Mouse (Mus musculus): ENCODE measurements around the gene Vwa1. TPM values are rescaled to one million over a fixed set of nuclear protein-coding genes. Genes with fewer than 3 reads are reported as not detected.
A peak's percentile ranks its signal among the peaks of the same experiment; 100 is the strongest.
"Not testable (repeated sequence)": the region's sequence is repeated elsewhere in the genome, so short reads cannot be mapped to it uniquely, and the experiment has no call there.

Gene Vwa1
- total RNA-seq (2021), result 2.6 and 3.7 TPM in 2 replicates
- long read RNA-seq, transcript Vwa1-201 (4 exons, 3,623 nt), result major isoform, 17 of 19 reads
- long read RNA-seq, partial matches to known transcripts, result 2 of 19 reads
- long read RNA-seq, other reads (novel, unspliced or antisense), result 0 of 19 reads

DNA sequence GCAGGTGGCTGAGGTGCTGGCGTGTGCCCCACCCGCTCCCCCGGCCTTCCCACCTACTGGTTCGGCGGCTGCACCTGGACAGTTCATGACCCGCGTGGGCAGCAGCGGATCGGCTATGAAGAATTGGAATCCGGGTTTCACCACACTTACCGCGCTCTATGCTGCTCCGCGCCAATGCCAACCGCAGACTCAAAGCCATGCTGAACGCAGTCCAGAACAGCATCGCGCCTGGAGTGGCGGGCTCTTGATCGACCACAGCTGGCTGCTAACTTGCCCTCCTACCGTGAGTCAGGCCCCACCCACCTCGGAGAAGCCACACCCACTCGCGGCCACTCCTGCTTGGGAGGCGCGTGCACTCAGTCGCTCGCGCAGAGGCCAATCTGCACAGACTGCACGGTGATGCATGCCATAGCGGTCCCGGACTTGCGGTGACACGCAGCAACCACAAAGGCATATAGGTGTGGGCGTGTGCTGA is at the start of gene Vwa1:
Gene Vwa1, minus strand, starts transcription at position 419 of the 475 bp plus-strand sequence.
- peak; percentile 91 for DNase-seq

DNA sequence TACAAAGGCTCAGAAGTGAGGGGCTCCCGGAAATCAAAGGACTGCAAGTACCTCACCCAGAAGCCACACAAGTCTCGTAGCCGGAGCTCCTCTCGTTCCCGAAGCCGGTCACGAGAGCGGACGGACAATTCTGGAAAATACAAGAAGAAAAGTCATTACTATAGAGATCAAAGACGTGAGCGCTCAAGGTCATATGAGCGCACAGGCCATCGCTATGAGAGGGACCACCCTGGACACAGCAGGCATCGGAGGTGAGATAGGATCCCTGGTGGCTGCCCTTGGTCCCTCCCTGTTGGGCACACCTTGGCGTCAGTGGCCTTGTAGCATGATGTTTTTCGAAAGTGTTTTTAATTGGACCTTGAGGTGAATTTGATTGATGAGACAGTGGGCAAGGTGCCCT is 48.9 kb upstream of the Vwa1 start:
- DNase-seq, result no peak

GRCm38 (mm10) chr4:155821025-155821424 is 46.5 kb upstream of the Vwa1 start:
- no peak for DNase-seq

DNA sequence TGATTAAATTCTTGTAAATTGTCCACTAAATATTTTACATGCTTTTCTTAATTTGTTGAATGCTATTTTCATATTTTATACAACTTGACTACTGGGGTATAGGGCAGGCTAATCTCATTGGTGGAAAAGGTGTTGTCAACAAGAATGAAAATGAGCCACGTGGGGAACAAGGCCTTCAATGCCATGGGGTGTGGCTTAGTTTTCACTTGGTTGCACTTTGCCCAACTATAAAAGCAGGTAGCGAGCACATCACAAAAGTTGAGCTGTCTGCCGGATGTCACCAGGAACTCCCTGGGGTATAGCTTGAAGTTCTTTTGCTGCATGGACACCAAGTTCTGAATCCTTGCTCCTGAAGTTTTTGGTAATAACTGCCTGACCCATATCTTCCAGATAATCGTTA is 43.0 kb upstream of the Vwa1 start:
- no peak for DNase-seq

DNA sequence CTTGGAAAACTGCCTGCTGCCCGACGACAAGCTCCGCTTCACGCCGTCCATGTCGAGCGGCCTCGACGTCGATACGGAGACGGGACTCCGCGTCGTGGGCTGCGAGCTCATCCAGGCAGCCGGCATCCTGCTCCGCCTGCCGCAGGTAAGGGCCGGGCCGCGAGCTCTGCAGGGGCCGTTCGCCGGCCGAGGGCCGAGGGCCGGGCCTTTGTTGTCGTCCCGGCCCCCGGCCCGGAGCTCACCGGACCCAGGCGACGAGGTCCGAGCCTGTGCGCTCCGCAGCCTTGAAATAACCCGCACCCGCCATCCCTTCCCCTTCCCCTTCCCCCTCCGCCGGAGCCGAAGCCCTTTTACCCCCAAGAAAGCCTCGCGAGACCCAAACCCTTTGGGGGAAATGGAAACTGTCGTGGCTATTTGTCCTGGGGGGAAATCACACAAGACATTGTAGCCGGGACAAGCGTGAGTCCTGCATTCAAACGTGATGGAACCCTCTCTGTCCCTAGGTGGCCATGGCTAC is 38.2 kb upstream of the Vwa1 start:
- peak; percentile 31 for DNase-seq

DNA sequence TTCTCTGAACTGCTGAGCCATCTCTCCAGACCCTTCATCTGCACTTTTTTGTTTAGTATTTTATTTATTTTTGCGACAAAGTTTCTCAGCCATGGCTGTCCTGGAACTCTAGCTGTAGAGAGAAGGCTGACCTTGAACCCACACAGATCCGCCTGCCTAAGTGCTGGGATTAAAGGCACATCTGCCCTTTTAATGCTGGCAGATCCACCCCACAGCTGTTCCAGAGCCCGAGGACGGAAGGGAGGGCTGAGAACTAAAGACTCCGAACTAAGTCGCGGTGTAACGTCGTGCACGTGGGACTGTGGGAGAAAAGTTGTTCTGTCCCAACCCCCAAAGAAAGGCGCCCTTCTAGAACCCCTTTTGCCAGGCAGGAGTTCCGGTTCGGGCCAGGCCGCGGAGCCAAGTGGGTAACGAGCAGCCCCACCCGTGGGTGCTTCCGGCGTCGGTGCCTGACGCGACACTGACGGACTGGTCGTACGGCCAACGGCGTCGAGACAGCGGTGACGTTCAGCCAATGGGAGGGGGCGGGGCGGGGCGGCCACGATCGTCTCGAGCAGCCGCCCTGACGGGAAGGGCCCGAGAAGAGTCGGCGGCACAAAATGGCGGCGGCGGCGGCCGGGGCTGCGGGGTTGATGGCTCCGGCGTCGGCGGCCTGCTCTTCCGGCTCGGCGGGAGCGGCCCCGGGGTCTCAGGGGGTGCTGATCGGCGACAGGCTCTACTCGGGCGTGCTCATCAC is 37.6 kb upstream of the Vwa1 start, which contains the start of gene Ccnl2:
Gene Ccnl2, plus strand, starts transcription at position 561 of the 736 bp plus-strand sequence.
- peak; percentile 94 for DNase-seq

DNA sequence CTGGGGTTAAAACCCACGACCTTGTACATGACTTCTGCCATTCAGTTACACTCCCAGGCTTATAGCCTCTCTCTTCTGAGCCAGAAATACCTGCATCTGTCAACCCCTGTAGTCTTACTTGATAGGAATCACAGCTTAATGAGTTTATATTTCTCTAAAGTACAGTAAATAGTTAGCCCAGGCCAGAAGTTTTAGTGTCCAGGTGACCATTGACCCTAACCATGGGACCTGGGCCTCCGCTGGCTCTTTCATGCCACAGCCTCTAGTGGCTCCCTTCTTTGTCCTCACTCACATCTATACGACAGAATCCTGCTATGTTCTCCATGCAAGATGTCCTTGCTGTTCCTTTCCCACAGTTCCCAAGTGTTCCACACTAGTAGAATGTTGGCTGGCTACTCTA is 33.3 kb upstream of the Vwa1 start:
- DNase-seq, result no peak

DNA sequence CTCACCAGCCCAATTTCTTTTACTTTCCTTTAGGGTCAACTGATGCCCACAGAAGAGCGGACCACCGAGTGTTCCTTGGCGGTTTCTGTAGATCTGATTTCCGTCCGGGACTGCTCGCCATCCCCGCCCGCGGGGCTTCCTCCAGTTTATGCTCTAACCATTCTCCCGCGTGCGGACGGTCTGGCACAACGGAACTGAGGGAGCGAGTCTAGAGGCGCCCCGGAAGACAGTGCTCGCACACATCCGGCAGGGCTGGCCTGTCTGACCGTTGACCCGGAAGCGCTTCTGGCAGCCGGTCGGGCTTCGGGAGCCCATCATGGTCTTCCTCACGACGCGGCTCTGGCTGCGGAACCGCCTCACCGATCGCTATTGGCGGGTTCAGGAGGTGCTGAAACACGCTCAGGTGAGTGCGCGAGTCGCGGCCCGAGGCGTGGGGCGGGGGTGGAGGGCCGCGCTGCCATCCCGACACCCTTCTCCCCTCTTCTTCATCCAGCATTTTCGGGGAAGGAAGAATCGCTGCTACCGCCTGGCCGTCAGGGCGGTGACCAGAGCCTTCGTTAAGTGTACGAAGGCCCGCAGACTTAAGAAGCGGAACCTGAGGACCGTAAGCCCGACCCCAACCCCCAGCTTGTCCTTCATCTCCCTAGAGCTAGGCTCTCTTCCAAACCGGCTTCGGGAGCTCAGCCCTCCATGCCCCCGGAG is 29.0 kb upstream of the Vwa1 start:
- DNase-seq, result peak; percentile 97

- DNase-seq, result no peak
Observed at GRCm38 (mm10) chr4:155802741-155803339, 28.3 kb upstream of the Vwa1 start, which contains the start of gene Mrpl20. TSS of gene Mrpl20 (plus strand) at chr4:155802878.

GRCm38 (mm10) chr4:155802075-155802474 is 27.6 kb upstream of the Vwa1 start:
- DNase-seq, result no peak

DNA sequence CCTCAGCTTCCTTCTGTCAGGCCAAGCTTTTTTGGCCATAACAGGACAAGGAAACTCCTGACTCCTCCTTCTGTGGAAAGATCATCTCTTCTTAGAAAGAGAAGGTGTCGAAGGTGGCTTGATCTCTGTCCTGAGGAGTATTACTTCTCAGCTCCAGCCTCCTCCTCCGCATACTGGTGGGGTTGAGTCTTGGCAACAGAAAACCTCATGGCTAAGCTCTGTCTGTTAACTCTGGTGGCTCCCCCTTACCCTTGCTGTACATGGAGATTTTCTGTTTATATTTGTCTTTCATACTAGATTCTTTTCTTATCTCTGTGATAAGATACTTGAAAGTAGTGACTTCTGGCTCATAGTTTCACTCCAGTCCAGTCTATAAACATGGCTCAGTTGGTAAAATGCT is 19.2 kb upstream of the Vwa1 start:
- no peak for DNase-seq

DNA sequence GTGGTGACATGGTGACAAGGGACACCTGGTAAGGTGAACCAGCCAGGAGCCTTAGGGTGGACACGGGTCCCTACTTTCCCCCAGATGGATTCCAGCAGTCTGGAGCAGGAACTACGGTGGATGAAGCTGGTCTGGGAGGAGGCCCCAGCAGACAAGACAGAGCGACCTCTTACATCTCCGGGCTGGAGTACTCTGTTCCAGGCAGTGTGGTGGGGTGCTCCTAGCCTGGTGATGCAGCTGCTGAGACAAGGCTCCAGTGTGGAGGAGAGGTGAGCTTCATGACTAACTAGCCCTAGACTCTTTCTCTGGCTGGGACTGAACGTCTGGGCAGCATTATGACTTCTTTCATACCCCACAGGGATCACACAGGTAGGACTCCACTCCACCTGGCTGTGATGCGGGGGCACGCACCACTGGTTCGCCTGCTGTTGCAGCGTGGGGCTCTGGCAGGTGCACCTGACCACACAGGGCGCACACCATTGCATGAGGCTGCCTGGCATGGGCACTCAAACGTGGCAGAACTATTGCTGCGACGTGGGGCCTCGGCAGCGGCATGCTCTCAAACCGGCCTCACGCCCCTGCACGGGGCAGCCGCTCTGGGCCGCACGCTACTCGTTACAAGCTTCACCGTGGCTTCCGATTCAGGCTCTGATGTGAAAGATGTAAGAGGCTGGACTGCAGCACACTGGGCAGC is 16.9 kb upstream of the Vwa1 start:
- DNase-seq, result no peak

GRCm38 (mm10) chr4:155790650-155791161 is 16.2 kb upstream of the Vwa1 start:
- DNase-seq, result no peak

DNA sequence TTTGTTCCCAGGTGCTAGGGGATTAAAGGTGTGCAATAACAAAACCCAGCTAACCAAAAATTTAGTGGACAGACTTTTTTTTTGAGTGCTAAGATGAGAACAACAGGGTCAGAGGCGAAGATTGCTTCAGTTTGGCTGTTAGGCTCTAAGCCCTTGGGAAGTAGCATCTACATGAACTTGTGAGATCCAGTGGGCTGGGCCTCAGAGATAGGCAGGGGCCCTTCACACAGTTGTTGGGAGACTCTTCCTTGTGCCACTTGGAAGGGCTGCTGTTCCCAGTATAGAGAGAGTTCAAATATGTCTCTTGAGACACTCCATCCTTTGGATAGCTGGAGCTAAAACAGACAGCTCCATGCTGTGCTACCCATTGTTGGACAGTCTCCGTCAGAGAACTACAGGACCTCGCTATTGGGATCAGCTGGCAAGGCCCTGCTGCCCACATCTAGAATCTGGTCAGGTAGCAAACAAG is 15.6 kb upstream of the Vwa1 start, which contains the start of gene Ankrd65:
Gene Ankrd65, plus strand, starts transcription at position 419 of the 469 bp plus-strand sequence.
- no peak for DNase-seq

DNA sequence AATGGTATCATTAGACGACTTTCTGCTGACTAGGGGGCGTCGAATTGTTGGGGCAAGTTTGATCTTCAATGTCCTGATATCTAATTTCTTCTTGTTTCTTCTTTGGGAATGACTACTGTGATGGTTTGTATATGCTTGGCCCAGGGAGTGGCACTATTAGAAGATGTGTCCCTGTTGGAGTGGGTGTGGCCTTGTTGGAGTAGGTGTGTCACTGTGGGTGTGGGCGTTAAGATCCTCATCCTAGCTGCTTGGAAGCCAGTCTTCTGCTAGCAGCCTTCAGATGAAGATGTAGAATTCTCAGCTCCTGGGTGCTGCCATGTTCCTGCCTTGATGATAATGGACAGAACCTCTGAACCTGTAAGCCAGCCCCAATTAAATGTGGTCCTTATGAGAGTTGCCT is 14.3 kb upstream of the Vwa1 start:
- DNase-seq, result not testable (repeated sequence)

DNA sequence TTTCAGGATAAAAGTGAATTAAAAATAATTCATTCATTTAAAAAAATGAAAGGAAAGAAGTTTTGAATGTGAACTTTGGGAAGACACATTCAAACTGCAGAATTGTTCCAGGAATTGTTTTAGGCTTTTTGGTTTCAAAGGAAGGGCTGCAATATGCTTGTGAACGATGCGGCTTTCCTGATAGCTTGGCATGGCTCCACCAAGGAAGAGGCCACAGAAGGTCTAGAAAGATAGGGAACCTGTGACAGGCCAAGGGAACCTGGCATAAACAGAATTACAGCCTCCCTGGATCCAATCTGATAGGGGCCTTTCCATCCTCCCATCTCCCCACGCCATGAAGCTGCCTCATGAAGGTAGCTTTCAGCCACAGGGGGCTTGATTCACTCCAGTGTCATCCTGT is 13.8 kb upstream of the Vwa1 start:
- no peak for DNase-seq

GRCm38 (mm10) chr4:155785819-155786218 is 11.3 kb upstream of the Vwa1 start, which contains the start of gene Tmem88b:
TSS of gene Tmem88b (minus strand) at chr4:155785874.
- no peak for DNase-seq

DNA sequence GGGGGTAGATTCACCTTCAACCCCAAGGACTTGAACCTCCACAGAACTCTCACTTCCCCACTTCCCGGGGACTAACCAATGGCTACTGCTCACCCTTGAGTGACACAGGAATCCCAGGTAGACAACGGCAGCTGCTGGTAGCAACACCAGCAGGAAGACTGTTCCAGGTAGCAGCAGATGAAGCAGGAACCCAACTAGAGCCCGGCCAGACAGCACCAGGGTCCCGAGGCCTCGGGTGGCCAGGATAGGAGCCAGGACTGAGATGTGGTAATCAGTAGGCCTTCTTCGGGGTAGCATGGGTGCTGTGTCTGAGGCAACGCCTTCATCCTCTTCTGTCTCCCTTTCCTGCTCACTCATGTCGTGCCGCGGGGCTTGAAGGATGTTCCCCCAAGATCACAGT is 10.7 kb upstream of the Vwa1 start:
- DNase-seq, result no peak

DNA sequence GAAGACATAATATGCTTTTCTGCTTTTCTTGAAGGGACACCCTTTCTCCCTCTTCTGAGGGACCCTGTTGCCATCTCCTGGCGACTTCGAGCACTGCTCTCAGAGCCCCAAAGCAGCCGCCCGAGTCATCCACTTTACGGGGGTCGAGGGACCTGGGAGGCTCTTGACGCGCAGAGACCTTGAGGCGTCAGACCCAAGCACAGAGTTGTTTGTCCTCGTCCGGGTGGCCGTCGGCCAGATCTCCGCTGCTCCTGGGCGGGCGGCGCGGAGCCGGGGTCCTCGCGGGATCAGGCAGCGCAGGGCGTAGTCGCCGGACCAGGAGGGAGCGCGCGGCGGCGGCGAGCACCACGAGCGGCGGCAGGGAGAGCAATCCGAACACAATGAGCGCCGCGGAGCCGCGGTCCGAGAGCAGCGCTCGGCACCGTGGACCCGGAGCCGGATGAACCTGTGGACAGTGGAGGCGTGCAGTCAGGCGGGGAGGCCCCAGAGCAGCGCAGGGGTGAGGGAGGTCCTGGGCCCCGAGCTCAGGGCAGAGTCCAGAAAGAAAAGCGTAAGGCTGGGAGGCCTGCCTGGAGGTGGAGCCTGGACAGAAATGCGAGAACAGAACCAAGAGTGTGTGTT is 9.7 kb upstream of the Vwa1 start:
- peak; percentile 74 for DNase-seq

- no peak for DNase-seq
Observed at GRCm38 (mm10) chr4:155783486-155784080, 9.1 kb upstream of the Vwa1 start.
